Mouse (Mus musculus) G1E (cell line): ENCODE results near the gene Nubpl.
"Not testable (repeated sequence)": the region's sequence is repeated elsewhere in the genome, so short reads cannot be mapped to it uniquely, and the experiment has no call there.

Experiments
- CTCF ChIP-seq: IDR thresholded peaks from 2 replicates; pipeline ENCODE4 v1.5.1; 2012; ENCODE audit warnings: low read depth, low read length, inconsistent platforms, mixed read lengths
- GATA1 ChIP-seq: IDR thresholded peaks from 2 replicates; pipeline ENCODE4 v1.6.1; 2012; ENCODE audit warnings: borderline replicate concordance, low read length, inconsistent platforms, mixed read lengths
- POLR2AphosphoS5 ChIP-seq: IDR thresholded peaks from 2 replicates; pipeline ENCODE4 v1.6.1; 2012; ENCODE audit warnings: low read depth, low read length, inconsistent platforms; ENCODE audit not compliant: insufficient replicate concordance

DNA sequence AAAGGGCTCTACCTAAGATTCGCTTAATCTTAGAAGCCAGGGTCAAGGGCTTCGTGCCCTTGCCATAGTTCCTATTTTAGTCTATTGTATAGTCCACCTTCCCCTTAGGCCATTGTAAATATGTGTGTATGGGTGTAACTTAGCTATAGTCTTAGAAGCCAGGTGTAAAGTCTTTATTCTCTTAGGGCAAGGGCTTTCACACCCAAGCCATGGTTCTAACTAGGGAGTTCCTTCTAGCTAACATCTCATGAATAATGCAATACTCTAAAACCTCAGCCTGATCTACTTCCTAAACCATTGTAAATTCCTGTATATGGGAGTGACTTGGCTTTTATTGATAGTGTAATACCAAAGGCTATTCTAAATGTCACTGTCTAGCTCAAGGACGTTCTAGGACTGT, 134.4 kb downstream of the Nubpl start:
- not testable (repeated sequence) for TF ChIP-seq CTCF, POLR2AphosphoS5, GATA1
